In the genomic region with DNA sequence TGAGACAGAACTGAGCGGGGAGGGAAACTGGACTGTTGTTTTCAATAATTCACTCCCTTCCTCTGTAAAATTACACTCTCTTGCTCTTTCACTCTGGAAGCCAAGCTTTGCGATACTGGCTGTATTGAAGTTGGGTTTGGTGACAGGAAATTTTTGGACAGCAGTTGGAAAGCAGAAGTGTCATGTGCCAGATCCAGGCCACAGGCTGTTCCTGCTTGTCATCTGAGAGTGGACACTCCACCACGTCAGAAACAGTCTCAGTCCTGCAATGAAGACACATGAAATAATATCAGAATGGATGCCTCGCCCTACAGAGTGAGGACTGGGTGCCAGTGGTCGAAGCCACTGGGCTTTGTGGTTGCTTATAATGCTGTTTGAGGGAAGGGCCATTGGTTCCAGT, we compare ENCODE assay signal across 18 mouse cellular contexts. TPM values are rescaled to one million over a fixed set of nuclear protein-coding genes. Genes with fewer than 3 reads are reported as not detected.
"Had no signal": no experiment of that assay in that cellular context is flagged by ENCODE, and none has a peak within 500 bp of the region (broad histone marks: within the 10 kb centered on the region; RNA-seq: fewer than 3 reads in every experiment).

No protein-coding gene starts in this region.

- H3K4me1 ChIP-seq: midbrain, embryonic 13.5 days; midbrain, embryonic 15.5 days; neural tube, embryonic 12.5 days; stomach, embryonic 15.5 days had no signal

- H3K27me3 ChIP-seq: lung, embryonic 15.5 days; megakaryocyte, embryonic 14.5 days; midbrain, embryonic 13.5 days; midbrain, embryonic 15.5 days; neural tube, embryonic 12.5 days; stomach, embryonic 15.5 days had no signal

- ATAC-seq: lung, postnatal 0 days; midbrain, embryonic 13.5 days; midbrain, embryonic 15.5 days had no signal

- H3K36me3 ChIP-seq: lung, embryonic 15.5 days; midbrain, embryonic 13.5 days; midbrain, embryonic 15.5 days; neural tube, embryonic 12.5 days; stomach, embryonic 15.5 days had no signal

- H3K9me3 ChIP-seq: stomach, embryonic 15.5 days had no signal

- H3K27ac ChIP-seq: lung, embryonic 15.5 days; midbrain, embryonic 13.5 days; midbrain, embryonic 15.5 days; neural tube, embryonic 12.5 days; stomach, embryonic 15.5 days; stomach, postnatal 0 days had no signal

- H3K9ac ChIP-seq: lung, embryonic 15.5 days; midbrain, embryonic 13.5 days; midbrain, embryonic 15.5 days; neural tube, embryonic 12.5 days; stomach, embryonic 15.5 days had no signal

- H3K4me3 ChIP-seq: lung, embryonic 15.5 days; megakaryocyte, embryonic 14.5 days; midbrain, embryonic 13.5 days; midbrain, embryonic 15.5 days; neural tube, embryonic 12.5 days; stomach, embryonic 15.5 days had no signal

- H3K4me2 ChIP-seq: lung, embryonic 15.5 days; midbrain, embryonic 11.5 days; midbrain, embryonic 13.5 days; midbrain, embryonic 15.5 days; neural tube, embryonic 12.5 days; stomach, embryonic 15.5 days had no signal

- DNase-seq: lung, adult 18-20 months; lung, postnatal 4 days; right cerebral cortex, postnatal 14 days; thymus, adult 2 months; thymus, postnatal 25 days; thymus, postnatal 4 days had no signal

RNA-seq across cellular contexts. Expression of a gene that starts 15.2 kb away (rescaled TPM):
- total RNA-seq: monocyte, adult 5-6 weeks had no signal
- polyA plus RNA-seq: spleen, adult 2 months; urinary bladder, adult 2 months had no signal
